Mouse (Mus musculus): ENCODE data around the gene Gm20721.
"Not testable (repeated sequence)": the region's sequence is repeated elsewhere in the genome, so short reads cannot be mapped to it uniquely, and the experiment has no call there.

Gm20721 gene

DNA sequence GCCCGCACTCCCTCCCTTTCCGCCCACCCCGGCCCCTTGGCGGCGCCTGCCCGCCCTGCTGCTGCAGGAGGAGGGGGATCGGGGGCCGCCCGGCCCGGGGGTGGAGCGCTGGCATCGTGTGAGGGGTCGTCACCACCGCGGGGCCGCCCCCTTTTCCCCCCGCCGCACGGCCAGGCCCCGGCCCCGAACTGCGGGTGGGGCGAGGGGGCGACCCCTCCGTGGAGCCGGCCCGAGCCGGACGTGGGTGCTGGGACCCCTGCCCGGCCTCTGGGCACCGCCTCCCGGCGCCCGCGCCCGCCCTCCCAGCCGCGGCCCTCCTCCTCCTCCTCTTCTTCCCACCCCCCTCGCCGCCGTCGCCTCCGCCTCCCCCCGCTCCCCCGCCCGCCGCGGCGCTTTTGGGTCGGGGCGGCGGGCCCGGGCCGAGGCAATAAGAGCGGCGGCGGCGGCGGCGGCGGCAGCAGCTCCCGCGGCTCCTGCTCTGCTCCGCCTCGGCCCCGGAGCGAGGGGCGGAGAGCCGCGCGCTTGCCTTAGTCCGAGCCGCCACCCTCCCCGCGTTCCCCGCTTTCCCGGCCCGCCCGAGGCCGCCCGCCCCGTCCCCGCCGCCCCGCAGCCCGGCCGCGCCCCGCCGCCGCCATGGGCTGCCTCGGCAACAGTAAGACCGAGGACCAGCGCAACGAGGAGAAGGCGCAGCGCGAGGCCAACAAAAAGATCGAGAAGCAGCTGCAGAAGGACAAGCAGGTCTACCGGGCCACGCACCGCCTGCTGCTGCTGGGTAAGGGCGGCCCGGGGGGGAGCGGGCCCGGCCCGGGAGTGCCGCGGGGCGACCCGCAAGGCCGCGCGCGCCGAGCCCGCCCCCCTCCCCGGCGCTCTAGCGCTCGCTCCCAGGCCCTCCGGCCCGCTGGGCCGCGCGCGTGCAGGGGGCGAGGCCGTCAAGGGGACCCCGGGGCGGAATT is 16.6 kb downstream of the Gm20721 start:
- peak; percentile 76 to 79 for DNase-seq (ENCODE audit: low spot score in 2 of 2)

DNA sequence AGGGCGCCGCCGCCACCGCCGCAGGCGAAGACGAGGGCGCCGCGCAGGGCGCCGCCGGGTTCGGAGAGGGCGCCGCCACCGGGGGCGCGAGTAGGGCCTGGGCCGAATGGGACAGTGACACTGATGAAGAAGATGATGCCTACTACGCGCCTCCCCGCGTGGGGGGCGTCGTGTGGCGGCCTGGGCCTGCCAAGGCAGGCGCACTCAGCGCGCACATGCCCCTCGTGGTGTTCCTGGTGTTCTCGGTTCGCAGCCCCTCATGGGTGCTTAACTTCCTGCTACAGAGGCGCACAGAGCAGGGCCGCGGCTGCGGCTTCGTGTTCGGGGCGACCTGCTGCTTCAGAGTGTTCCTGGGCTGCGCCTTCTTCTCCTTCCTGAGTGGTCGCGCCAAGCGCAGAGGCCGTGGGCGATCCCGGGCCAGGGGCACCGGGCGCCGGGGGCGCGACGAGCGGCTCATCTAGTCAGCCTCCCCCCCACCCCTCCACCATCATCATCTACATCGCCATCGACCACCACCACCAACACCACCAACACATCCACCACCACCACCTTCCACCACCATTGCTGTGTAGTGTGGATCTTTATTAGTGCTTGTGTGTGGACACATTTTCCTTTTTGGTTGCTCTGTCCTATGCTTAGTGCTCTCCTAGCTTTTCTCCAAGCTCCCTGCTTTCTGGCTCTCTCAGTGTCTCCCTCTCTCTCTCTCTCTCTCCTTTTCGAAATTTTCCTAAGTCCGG is 17.4 kb downstream of the Gm20721 start:
- DNase-seq (ENCODE audit: low spot score in 2 of 2), result no peak

DNA sequence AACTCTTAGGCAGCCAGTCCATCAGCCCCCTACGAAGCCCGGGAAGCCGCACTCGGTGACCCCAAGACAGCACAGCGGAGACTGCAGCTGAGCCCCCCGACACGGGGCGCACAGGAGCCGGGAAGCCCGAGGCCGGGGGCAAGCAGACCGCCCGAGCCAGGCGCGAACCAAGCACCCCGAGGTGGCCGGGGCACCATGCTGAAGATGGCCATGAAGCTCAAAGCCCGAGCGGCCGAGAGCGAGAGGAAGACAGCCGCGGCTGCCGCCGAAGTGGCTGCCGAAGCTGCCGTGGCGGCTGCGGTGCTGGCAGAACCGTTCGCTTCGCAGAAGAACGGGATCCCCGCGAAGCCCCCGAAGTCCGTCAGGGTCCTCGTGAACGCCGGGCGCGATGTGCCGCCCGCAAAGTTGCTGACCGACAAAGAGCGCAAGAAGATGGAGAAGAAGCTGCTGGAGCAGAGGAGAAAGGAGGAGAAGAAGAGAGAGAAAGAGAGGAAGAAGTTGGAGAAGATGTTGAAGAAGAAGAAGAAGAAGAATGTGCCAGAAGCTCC is 18.1 kb downstream of the Gm20721 start:
- no peak for DNase-seq (ENCODE audit: low spot score in 2 of 2)

DNA sequence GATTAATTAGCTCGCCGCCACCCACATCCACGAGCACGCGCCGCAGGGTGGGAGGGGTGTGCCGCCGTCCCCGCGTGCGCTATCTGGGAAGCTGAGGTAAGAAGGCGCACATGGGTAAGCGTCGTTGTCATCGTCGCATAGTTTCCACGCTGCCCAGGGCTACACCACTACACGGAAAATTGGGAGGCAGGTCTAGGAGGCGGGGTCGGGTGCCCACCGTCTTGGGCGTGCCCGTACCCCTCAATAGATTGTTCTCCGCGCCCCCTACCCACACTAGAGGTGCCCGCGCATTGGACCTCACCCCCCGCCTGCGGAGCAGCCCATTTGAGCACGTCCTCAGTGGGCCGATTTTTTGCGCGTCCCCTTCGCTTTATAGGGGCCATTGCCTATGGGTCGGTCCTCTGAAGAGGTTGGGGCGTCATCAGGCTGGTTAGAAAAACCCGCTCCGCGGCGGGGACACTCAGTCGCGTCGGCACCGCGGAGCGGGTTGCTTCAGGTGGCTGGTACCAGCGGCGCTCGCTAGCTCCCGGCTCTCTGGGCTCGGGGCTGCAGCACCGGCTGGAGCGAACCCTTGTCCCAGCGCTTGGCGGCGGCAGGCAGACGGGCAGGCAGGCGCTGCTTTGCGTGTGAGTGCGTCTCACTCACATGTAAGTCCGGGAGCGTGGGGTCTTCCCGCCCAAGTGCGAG is 19.1 kb downstream of the Gm20721 start:
- peak; percentile 56 to 59 for DNase-seq (ENCODE audit: low spot score in 2 of 2)

DNA sequence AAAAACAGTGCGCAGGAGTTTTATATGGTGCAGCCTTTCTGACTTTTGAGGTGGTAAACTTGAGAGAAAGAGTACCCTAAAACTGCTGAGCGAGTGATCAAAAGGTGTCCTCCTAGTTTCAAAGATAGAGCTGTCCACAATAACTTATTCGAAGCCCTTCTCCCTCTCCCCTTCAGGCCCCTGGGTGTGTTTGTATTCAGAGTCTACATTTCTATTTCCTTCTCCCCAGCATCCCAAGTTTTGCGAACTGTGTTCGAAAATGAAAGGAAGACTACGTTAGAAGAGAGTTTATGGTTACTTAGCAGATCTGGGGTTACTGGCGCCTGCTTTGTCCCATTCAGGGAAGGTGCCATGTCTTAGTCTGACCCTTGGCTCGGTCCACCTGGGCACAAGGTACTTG is 20.0 kb downstream of the Gm20721 start:
- DNase-seq (ENCODE audit: low spot score in 2 of 2), result no peak

DNA sequence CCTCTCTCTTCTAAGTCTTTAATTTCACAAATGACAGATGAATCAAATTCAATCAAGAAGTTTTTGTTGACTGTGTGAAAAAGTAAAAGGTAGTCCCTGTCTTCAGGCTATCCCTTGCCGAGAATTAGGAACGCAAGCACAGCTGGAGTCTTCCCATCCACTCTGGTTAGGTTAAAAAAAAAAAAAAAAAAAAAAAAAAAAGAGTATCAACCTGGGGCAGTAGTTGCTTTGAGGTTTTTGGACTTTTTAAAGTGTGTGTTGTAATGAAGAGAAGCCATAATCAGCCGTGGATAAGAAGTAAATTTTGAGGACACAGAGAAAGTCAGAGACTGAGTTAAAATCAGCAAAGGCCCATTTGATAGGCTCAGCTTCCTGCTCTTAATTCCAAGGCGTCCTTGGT is 20.5 kb downstream of the Gm20721 start:
- no peak for DNase-seq (ENCODE audit: low spot score in 2 of 2)

DNA sequence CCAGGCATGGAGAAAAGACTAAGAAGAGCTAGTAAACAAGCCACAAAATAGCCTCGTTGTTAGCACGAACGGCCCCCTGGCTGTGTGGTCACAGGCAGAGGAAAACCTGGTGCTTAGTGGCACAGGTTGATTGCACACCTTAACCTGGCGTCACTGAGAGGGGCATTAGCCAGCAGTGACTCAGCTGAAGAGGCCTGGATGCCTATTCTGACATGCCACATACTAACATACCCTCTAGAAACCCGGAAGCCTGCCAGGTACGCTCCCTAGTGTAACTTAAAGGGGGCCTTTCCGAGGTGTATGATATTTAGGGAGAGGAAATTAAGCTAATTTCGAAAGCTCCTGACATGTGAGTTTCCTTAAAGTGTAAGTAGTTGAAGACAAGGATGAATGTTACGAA is 29.9 kb downstream of the Gm20721 start:
- DNase-seq (ENCODE audit: low spot score in 2 of 2), result no peak

DNA sequence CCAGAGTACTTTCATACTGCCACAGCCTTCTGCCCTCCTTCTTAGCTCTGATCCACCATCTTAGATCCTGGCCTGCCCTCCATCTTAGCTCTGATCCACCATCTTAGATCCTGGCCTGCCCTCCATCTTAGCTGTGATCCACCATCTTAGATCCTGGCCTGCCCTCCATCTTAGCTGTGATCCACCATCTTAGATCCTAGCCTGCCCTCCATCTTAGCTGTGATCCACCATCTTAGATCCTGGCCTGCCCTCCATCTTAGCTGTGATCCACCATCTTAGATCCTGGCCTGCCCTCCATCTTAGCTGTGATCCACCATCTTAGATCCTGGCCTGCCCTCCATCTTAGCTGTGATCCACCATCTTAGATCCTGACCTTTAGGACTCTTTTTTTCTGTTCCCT is 31.1 kb downstream of the Gm20721 start:
- DNase-seq (ENCODE audit: low spot score in 2 of 2), result not testable (repeated sequence)

DNA sequence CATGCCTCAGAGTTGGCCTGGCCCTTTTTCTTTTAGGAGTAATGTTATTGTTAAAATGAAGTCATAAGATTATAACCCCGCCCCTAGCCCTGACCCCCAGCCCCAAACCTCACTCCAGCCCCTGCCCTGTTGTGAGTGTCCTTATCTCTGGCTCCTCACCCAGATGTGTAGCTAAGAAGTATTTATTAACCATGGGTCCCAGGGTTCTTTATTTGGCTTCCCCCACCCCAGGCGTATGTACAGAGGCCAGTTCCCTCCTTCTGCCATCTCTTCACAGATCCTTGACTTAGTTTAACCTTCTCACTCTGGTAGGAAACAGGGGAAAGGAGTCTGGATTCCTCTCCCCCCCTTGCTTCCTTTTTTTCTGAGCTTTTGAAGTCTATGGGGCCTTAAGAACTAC is 33.9 kb downstream of the Gm20721 start:
- DNase-seq (ENCODE audit: low spot score in 2 of 2), result no peak

DNA sequence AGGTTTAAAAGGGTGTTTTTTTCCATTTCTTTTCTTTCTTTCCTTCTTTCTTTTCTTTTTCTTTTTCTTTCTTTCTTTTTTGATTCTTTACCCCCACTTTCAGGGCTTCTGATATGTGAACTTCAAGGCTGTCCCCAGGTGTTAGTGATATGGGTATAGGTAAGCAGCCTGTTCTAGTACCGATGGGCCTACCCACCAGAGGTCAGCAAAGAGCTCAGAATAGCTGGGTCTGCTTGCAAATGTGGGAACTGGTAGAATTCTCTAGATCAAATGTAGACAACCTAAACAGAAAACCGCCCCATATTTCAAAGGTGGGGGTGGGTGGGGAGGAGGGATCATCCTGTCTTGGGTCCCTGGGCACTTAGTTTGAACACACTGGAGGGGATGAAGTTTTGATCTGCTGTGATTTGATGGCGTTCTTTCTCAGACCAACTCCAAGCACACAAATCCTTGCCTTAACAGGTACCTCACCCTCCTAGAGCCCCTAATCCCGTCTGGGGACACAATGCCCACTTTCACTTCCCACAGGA is 34.3 kb downstream of the Gm20721 start:
- peak; percentile 67 to 80 for DNase-seq (ENCODE audit: low spot score in 2 of 2)

DNA sequence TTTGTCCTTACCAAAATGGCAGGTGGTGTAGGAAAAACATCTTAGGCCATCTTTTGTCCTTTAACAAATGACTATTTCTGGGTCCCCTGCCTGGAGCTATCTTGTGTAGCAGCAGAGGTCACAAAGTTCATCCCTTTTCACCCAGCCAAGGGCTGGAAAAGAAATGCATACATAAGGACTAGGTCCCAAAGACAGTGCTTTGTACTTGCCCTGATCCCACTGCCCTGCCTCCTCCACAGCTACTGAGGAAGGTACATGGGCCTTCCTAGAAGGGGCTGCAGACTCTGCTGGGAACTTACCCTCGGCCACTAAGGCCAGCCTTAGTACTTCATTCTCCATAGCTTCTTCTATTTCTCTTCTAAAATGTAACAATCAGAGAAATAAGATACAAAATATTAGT is 34.9 kb downstream of the Gm20721 start:
- DNase-seq (ENCODE audit: low spot score in 2 of 2), result no peak

DNA sequence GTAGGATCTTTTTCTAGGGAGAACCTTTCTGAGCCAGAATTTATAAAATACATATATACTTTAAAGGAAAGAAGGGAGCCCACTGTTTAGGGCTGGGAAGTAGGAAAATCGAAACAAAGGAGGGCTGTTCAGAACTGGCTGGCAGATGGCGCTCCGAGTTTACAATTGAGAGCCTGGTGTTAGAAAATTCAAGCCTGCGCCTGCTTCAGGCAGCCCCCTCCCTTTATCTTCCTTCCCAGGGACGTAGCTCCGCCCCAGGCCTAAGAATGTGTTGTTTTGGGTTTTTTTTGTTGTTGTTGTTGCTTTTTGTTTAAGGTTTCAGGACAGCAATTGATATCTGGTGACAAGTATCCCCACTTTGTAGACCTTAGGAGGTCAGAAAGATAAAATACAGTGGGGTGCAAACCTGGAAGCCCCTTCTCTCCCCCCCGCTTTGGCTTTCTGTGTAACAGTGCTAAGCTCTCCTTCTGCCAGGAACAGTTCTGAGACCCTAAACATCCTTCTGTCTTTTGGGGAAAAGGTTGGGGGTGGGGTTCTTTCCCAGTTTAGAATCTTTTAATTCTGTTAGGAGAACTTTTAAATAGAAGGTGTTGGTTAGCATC is 35.5 kb downstream of the Gm20721 start:
- DNase-seq (ENCODE audit: low spot score in 2 of 2), result peak in 1 of 2 experiments; percentile 40

DNA sequence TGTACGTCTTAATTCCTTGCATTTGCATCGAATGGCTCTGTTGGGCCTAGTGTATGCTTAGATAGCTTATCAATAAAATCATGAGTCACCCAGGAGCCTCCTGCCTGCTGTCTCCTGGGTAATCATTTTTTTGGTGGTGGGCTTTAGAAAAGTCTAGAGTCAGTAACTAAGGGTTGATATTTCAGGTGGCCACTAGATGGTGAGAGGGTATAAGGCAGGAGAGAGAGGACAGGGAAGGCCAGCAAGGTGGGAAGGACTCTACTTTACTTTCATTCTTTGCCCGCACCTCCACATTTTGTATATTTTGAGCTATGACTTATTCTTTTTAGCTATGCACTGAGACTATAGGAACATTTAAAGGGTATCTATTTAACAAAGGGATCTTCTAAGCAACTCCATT is 38.6 kb downstream of the Gm20721 start:
- DNase-seq (ENCODE audit: low spot score in 2 of 2), result no peak

DNA sequence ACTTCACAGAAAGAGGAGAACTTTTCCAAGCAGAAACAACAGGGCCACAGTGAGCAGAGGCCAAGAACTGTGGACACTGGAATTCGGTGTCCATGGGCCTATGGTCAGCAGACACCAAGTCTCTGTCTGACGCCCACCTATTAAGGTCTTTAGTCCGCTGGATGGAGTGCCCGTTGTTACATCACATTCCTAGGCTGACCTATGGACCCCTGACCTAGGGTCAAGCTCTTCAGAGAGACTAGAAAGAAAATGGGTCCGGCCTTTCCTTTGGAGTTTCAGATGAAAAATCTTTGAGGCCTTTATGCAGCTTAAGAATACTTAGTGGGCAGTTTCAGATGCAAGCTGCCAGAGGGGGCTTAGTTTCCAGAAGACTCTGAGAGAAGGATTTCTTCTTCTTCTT is 40.9 kb downstream of the Gm20721 start:
- no peak for DNase-seq (ENCODE audit: low spot score in 2 of 2)

DNA sequence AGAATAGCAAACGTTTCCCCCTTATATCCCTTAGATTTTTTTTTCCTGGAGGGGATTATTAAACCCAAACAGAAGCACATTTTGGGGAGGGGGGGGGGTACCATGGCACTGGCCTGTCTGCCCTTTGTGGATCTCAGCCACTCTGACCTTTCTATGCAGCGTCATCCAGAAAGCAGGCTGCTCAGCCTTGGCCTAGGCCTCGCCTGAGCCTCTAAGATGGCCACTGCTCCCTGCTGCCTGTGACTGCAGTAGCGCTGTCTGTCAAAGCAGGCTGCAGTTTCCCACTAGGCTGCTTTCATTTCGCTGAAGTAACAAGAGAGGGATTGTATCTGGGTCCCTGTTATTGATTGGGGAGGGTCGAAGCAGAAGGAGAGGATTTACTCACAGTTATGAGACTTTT is 44.0 kb downstream of the Gm20721 start:
- no peak for DNase-seq (ENCODE audit: low spot score in 2 of 2)

DNA sequence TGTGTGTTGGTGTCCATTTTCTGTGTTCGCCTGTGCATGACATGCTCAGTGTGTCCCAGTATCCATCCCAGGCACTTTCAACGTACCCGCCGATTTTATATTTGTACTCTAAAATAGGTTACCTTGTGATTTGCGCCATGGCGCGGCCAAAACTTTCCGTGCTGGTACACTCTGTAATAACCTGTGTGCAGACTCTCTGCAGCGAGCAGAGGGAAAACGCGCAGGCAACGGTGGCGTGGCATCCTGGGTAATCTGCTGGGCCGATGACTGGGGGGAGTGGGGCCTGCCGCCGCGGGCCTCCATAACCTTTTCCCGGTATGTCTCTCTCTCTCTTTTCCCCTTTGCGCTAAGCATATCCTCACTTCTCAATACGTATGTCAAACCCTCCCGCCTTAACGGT is 45.8 kb downstream of the Gm20721 start:
- DNase-seq (ENCODE audit: low spot score in 2 of 2), result no peak

DNA sequence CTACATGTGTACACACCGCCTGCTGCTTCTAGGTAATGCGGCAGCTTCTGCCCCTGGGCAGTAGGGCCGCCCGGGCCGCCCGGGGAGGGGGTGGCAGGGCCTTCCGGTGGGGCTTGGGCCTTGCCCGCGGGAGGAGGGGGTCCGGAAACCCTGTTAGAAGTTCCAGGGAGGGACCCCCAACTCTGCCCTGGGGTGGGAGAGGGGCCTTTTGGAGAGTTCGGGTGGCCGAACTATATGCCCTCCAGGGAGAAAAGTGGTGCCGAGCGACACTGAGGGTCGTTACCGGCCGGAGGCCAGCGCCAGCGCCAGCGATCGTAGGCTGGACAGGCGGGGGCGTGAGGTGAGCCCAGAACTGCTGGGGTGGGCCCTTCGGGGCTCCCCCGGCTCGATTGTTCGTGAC is 46.3 kb downstream of the Gm20721 start:
- DNase-seq (ENCODE audit: low spot score in 2 of 2), result no peak

DNA sequence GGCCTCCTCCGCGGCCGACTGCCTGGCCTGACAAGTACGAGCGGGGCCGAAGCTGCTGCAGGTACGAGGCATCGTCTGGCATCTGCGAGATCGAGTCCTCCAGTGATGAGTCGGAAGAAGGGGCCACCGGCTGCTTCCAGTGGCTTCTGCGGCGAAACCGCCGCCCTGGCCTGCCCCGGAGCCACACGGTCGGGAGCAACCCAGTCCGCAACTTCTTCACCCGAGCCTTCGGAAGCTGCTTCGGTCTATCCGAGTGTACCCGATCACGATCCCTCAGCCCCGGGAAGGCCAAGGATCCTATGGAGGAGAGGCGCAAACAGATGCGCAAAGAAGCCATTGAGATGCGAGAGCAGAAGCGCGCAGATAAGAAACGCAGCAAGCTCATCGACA is 46.7 kb downstream of the Gm20721 start:
- DNase-seq (ENCODE audit: low spot score in 2 of 2), result no peak

DNA sequence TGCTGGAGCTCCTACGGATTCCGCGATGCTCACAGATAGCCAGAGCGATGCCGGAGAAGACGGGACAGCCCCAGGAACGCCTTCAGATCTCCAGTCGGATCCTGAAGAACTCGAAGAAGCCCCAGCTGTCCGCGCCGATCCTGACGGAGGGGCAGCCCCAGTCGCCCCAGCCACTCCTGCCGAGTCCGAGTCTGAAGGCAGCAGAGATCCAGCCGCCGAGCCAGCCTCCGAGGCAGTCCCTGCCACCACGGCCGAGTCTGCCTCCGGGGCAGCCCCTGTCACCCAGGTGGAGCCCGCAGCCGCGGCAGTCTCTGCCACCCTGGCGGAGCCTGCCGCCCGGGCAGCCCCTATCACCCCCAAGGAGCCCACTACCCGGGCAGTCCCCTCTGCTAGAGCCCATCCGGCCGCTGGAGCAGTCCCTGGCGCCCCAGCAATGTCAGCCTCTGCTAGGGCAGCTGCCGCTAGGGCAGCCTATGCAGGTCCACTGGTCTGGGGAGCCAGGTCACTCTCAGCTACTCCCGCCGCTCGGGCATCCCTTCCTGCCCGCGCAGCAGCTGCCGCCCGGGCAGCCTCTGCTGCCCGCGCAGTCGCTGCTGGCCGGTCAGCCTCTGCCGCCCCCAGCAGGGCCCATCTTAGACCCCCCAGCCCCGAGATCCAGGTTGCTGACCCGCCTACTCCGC is 47.3 kb downstream of the Gm20721 start:
- DNase-seq (ENCODE audit: low spot score in 2 of 2), result no peak

DNA sequence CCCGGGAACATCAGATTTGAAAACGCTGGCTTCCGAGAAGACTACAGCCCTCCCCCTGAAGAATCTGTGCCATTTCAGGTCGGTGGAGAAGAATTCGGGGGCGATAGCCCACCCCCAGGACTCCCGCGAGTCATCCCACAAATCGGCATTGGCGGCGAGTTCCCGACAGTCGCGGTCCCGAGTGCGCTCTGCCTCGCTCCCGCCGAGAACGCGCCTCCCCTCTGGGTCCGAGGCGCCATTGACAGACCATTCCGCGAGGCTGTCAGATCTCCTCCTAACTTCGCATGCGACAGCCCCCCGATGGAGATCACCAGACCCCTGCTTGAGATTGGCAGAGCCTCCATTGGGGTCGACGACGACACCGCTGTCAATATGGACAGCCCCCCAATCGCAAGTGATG is 48.0 kb downstream of the Gm20721 start:
- DNase-seq (ENCODE audit: low spot score in 2 of 2), result no peak

DNA sequence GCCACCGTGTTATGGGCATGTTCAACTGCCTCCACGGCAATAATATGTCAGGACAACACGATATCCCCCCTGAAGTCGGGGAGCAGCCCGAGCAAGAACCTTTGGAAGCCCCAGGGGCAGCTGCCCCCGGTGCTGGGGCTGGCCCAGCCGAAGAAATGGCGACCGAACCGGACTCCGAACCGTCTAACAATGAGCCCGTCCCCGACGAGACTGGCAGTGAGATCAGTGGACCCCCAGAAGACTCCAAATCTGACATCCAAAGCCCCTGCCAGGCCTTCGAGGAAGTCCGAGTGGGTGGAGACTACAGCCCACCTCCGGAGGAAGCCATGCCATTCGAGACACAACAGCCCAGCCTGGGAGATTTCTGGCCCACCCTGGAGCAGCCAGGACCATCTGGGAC is 48.7 kb downstream of the Gm20721 start:
- no peak for DNase-seq (ENCODE audit: low spot score in 2 of 2)

All from urinary bladder, postnatal 36 days (tissue).